Mouse (Mus musculus) retina, adult 2 months (tissue): ENCODE results near the gene Ndufv2.
A peak's percentile ranks its signal among the peaks of the same experiment; 100 is the strongest.
"Not testable (repeated sequence)": the region's sequence is repeated elsewhere in the genome, so short reads cannot be mapped to it uniquely, and the experiment has no call there.

ENCODE experiments used
- DNase-seq: peaks from one replicate; pipeline ENCODE4 v3.0.0-alpha.2; 2012; ENCODE audit warnings: low read depth, low spot score

The Ndufv2 gene

GRCm38 (mm10) chr17:66085038-66085437 is 16.3 kb downstream of the Ndufv2 start:
- no peak for DNase-seq

- DNase-seq: no peak
Observed at GRCm38 (mm10) chr17:66084486-66084885, 16.9 kb downstream of the Ndufv2 start.

- DNase-seq: no peak
Observed at GRCm38 (mm10) chr17:66077437-66077850, 23.9 kb downstream of the Ndufv2 start.

GRCm38 (mm10) chr17:66076934-66077333 is 24.4 kb downstream of the Ndufv2 start, which contains the start of gene Ankrd12:
Ankrd12 (minus strand) TSS chr17:66077089.
- DNase-seq: peak; percentile 80

- DNase-seq: peak; percentile 15
Observed at GRCm38 (mm10) chr17:66076174-66076927, 25.0 kb downstream of the Ndufv2 start.

GRCm38 (mm10) chr17:66075827-66076173 is 25.6 kb downstream of the Ndufv2 start:
- peak; percentile 63 for DNase-seq

- no peak for DNase-seq
Observed at GRCm38 (mm10) chr17:66073971-66074370, 27.4 kb downstream of the Ndufv2 start.

- not testable (repeated sequence) for DNase-seq
Observed at GRCm38 (mm10) chr17:66069036-66069435, 32.3 kb downstream of the Ndufv2 start.

GRCm38 (mm10) chr17:66065115-66065514 is 36.2 kb downstream of the Ndufv2 start:
- no peak for DNase-seq

GRCm38 (mm10) chr17:66061241-66061938 is 40.0 kb downstream of the Ndufv2 start:
- DNase-seq: no peak

GRCm38 (mm10) chr17:66058160-66058559 is 43.2 kb downstream of the Ndufv2 start:
- DNase-seq: no peak

GRCm38 (mm10) chr17:66057145-66057544 is 44.2 kb downstream of the Ndufv2 start:
- no peak for DNase-seq

- no peak for DNase-seq
Observed at GRCm38 (mm10) chr17:66053349-66053748, 48.0 kb downstream of the Ndufv2 start.

GRCm38 (mm10) chr17:66048795-66049194 is 52.6 kb downstream of the Ndufv2 start:
- DNase-seq: no peak

GRCm38 (mm10) chr17:66048199-66048598 is 53.2 kb downstream of the Ndufv2 start:
- no peak for DNase-seq

GRCm38 (mm10) chr17:66043679-66044078 is 57.7 kb downstream of the Ndufv2 start:
- DNase-seq: not testable (repeated sequence)

GRCm38 (mm10) chr17:66041020-66041419 is 60.3 kb downstream of the Ndufv2 start:
- DNase-seq: no peak

GRCm38 (mm10) chr17:66033239-66033638 is 68.1 kb downstream of the Ndufv2 start:
- DNase-seq: no peak

GRCm38 (mm10) chr17:66031991-66032390 is 69.4 kb downstream of the Ndufv2 start:
- DNase-seq: no peak
